Mouse (Mus musculus) heart, embryonic 14.5 days (tissue): ENCODE results near the gene Drc3. TPM values are rescaled to one million over a fixed set of nuclear protein-coding genes. Genes with fewer than 3 reads are reported as not detected.

Source experiments
- ATAC-seq: fragments of 200-750 bp; cut with Nextera tagmentation; 2 replicates; pipeline ENCODE4 v1.8.0; 2017; ENCODE audit warnings: low read depth, moderate TSS enrichment; ENCODE audit not compliant: insufficient number of reproducible peaks, insufficient read depth, low FRiP score
- H3K27ac ChIP-seq, 2 experiments: fragments of 200-500 bp in 1 of 2; fragments of 300-500 bp in 1 of 2; sonication (generic) in 1 of 2; replicated peaks in 1 of 2; 2 replicates each; pipeline ENCODE4 v1.5.1; 2012 to 2014; ENCODE audit warnings: low read depth in 2 of 2, low read length in 2 of 2, control low read depth in 1 of 2, mild to moderate bottlenecking in 1 of 2, mixed read lengths in 1 of 2; ENCODE audit not compliant: control insufficient read depth in 1 of 2, insufficient read depth in 1 of 2
- H3K27me3 ChIP-seq: fragments of 300-500 bp; sonication (generic); 2 replicates; pipeline ENCODE4 v1.6.1; 2014; ENCODE audit warnings: mild to moderate bottlenecking, low read length, control low read depth; ENCODE audit not compliant: control insufficient read depth, insufficient read depth
- H3K36me3 ChIP-seq: fragments of 300-500 bp; sonication (generic); 2 replicates; pipeline ENCODE4 v1.6.1; 2014; ENCODE audit warnings: mild to moderate bottlenecking, control low read depth, low read length, mixed read lengths; ENCODE audit not compliant: control insufficient read depth, insufficient read depth
- H3K4me1 ChIP-seq, 2 experiments: fragments of 200-500 bp in 1 of 2; fragments of 300-500 bp in 1 of 2; sonication (generic) in 1 of 2; 2 replicates each; pipeline ENCODE4 v1.6.1; 2012 to 2014; ENCODE audit warnings: low read length in 2 of 2, control low read depth in 1 of 2, mixed read lengths in 1 of 2; ENCODE audit not compliant: control insufficient read depth in 2 of 2, insufficient read depth in 2 of 2
- H3K4me2 ChIP-seq: fragments of 300-500 bp; sonication (generic); 2 replicates; pipeline ENCODE4 v1.6.1; 2014; ENCODE audit warnings: mild to moderate bottlenecking, low read length
- H3K4me3 ChIP-seq, 2 experiments: fragments of 200-500 bp in 1 of 2; fragments of 300-500 bp in 1 of 2; sonication (generic) in 1 of 2; 2 replicates each; pipeline ENCODE4 v1.5.1; 2012 to 2014; ENCODE audit warnings: low read length in 2 of 2, mild to moderate bottlenecking in 2 of 2, control low read depth in 1 of 2, low read depth in 1 of 2, moderate library complexity in 1 of 2; ENCODE audit not compliant: control insufficient read depth in 1 of 2, insufficient read depth in 1 of 2
- H3K9ac ChIP-seq: fragments of 300-500 bp; sonication (generic); 2 replicates; pipeline ENCODE4 v1.6.1; 2014; ENCODE audit warnings: mild to moderate bottlenecking, low read length
- H3K9me3 ChIP-seq: fragments of 300-500 bp; sonication (generic); 2 replicates; pipeline ENCODE4 v1.6.1; 2016; ENCODE audit warnings: low read length, control low read depth; ENCODE audit not compliant: control insufficient read depth
- WGBS: fragments of 180-500 bp; shearing (Covaris S2); extraction: QIAGEN DNeasy Blood & Tissue Kit; methylation state at CpG from one replicate; pipeline ENCODE4 v1.1.7; 2014; 5-methylcytosine and 5-hydroxymethylcytosine counted together
- polyA plus RNA-seq: library from polyadenylated mRNA; unstranded; fragments of >200 nt; fragmentation: Nextera tagmentation; extraction: Ambion mirVana; gene quantifications from 2 replicates; pipeline ENCODE4 v1.2.1, GENCODE M21; 2014

The Drc3 gene
- polyA plus RNA-seq, 1 experiment from 2014 or later = 3.3 TPM

GRCm38 (mm10) chr11:60339361-60339760, 13.8 kb upstream of the Drc3 start:
- Histone ChIP-seq H3K4me2 (no peak overlapping the region), H3K9ac (no peak overlapping the region), H3K36me3 (no peaks in the 10 kb centered on the region), H3K4me3 (no peak overlapping the region), H3K4me1 (peaks cover under 1% of the 10 kb centered on the region in 2 experiments; a peak in 2 of 4 replicates), H3K9me3 (no peaks in the 10 kb centered on the region), H3K27me3 (no peaks in the 10 kb centered on the region), H3K27ac (no peak overlapping the region)
- no peak for ATAC-seq
- WGBS = 91% methylated on average over 12 of the region's 12 CpGs

- H3K9me3 ChIP-seq = no peaks in the 10 kb centered on the region
- ATAC-seq = no peak
- H3K9ac ChIP-seq = no peak overlapping the region
Measured at GRCm38 (mm10) chr11:60345868-60346267, 7.3 kb upstream of the Drc3 start.

GRCm38 (mm10) chr11:60346537-60346936, 6.6 kb upstream of the Drc3 start:
- Histone ChIP-seq H3K27me3 (no peaks in the 10 kb centered on the region), H3K4me3 (no peak overlapping the region), H3K36me3 (no peaks in the 10 kb centered on the region), H3K9me3 (no peaks in the 10 kb centered on the region), H3K9ac (no peak overlapping the region), H3K27ac (no peak overlapping the region), H3K4me2 (no peak overlapping the region), H3K4me1 (peaks cover 0 to 17% of the 10 kb centered on the region in 2 experiments)
- WGBS = 64% methylated on average over 4 of the region's 4 CpGs
- ATAC-seq = no peak

More at GRCm38 (mm10) chr11:60345868-60346267, 7.3 kb upstream of the Drc3 start:
- Histone ChIP-seq H3K27me3 (no peaks in the 10 kb centered on the region), H3K4me2 (no peak overlapping the region), H3K36me3 (no peaks in the 10 kb centered on the region), H3K4me1 (peaks cover 0 to 12% of the 10 kb centered on the region in 2 experiments), H3K4me3 (no peak overlapping the region), H3K27ac (no peak overlapping the region)
- 81% methylated on average over 4 of the region's 4 CpGs for WGBS

- Histone ChIP-seq H3K9ac (peak overlapping the region; percentile 82), H3K4me2 (peak overlapping the region; percentile 81), H3K4me3 (peak overlapping the region; percentile 79 to 83; a peak in 2 of 4 replicates), H3K27ac (peak overlapping the region; percentile 84 to 89), H3K4me1 (peaks cover 0 to 19% of the 10 kb centered on the region in 2 experiments), H3K27me3 (no peaks in the 10 kb centered on the region), H3K36me3 (no peaks in the 10 kb centered on the region), H3K9me3 (no peaks in the 10 kb centered on the region)
- WGBS = 70% methylated on average over 2 of the region's 2 CpGs
- ATAC-seq = no peak
Measured at GRCm38 (mm10) chr11:60351388-60351787, 1.7 kb upstream of the Drc3 start.

GRCm38 (mm10) chr11:60351925-60352371, 1.2 kb upstream of the Drc3 start:
- Histone ChIP-seq H3K4me1 (peaks cover 0 to 16% of the 10 kb centered on the region in 2 experiments; a peak in 3 of 4 replicates), H3K9ac (peak overlapping the region; percentile 82), H3K27ac (peak overlapping the region; percentile 84 to 89), H3K4me3 (peak overlapping the region; percentile 79 to 83), H3K4me2 (peak overlapping the region; percentile 81), H3K36me3 (no peaks in the 10 kb centered on the region), H3K9me3 (no peaks in the 10 kb centered on the region), H3K27me3 (no peaks in the 10 kb centered on the region)
- WGBS = 4% methylated on average over 11 of the region's 11 CpGs
- ATAC-seq = no peak

GRCm38 (mm10) chr11:60355952-60356351, 2.8 kb downstream of the Drc3 start:
- 83% methylated on average over 2 of the region's 2 CpGs for WGBS
- Histone ChIP-seq H3K36me3 (no peaks in the 10 kb centered on the region), H3K27me3 (no peaks in the 10 kb centered on the region), H3K4me2 (no peak overlapping the region), H3K9me3 (no peaks in the 10 kb centered on the region), H3K9ac (no peak overlapping the region), H3K4me3 (no peak overlapping the region), H3K27ac (no peak overlapping the region), H3K4me1 (peaks cover 7 to 17% of the 10 kb centered on the region in 2 experiments)
- ATAC-seq = no peak

- Histone ChIP-seq H3K4me2 (no peak overlapping the region), H3K36me3 (no peaks in the 10 kb centered on the region), H3K9ac (no peak overlapping the region), H3K9me3 (no peaks in the 10 kb centered on the region), H3K4me1 (peaks cover 7 to 10% of the 10 kb centered on the region in 2 experiments), H3K27ac (no peak overlapping the region), H3K27me3 (no peaks in the 10 kb centered on the region), H3K4me3 (no peak overlapping the region)
- ATAC-seq = no peak
- 26% methylated on average over 1 of the region's 1 CpGs for WGBS
Measured at GRCm38 (mm10) chr11:60357116-60357515, 4.0 kb downstream of the Drc3 start.

GRCm38 (mm10) chr11:60358548-60358947, 5.4 kb downstream of the Drc3 start:
- H3K27ac ChIP-seq = no peak overlapping the region
- 39% methylated on average over 7 of the region's 7 CpGs for WGBS

More at GRCm38 (mm10) chr11:60358548-60358947, 5.4 kb downstream of the Drc3 start:
- H3K9me3 ChIP-seq = no peaks in the 10 kb centered on the region
- H3K36me3 ChIP-seq = no peaks in the 10 kb centered on the region
- no peak overlapping the region for H3K4me2 ChIP-seq
- H3K4me3 ChIP-seq = no peak overlapping the region
- no peaks in the 10 kb centered on the region for H3K27me3 ChIP-seq
- no peak overlapping the region for H3K9ac ChIP-seq
- no peak for ATAC-seq
- peaks cover 7 to 10% of the 10 kb centered on the region in 2 experiments for H3K4me1 ChIP-seq
